Mouse (Mus musculus): Measurements from ENCODE around the gene Mrpl34.

Gene Mrpl34

DNA sequence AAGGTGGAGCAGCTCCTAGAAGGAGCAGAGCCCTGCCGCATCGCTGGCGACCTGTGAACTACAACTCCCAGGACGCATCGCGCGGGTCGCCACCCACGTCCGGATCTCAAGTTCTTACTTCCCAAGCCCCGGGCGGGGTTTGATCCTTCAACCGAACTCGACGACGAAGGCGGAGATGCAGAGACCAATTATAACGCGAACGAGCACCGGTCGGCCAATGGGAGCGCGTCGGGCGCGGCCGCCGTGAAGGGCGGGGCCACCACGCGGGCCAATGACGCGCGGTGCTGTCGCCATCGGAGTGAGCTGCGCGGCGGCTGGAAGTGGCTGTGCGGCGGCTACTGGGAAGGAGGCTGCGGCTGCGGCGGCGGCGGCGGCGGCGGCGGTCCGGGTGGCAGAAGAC is 4.2 kb downstream of the Mrpl34 start, which contains the start of gene Dda1:
Gene Dda1, plus strand, starts transcription at position 284 of the 400 bp plus-strand sequence.
- DNase-seq (ENCODE audit: low spot score in 2 of 2) = peak; percentile 91 to 92

DNA sequence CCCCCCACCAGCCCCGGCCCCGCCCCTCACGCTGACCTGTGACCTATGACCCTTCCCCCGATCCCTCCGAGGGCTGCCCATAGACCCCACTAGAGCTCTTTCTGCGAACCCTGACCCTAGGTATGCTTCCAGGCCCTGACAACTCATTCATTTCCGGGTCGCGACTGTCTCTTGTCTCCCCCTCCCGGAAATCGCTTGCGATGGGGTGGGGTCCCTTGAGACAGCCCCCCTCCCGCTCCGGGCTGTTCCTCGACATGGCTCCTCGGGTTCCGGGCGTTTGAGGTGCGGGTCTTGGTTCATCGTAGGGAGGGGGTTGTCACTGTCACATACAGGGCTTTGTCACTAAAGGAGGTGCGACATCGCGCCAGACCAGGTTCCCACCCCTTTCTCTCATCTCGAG is 4.7 kb downstream of the Mrpl34 start:
- DNase-seq (ENCODE audit: low spot score in 2 of 2) = no peak

DNA sequence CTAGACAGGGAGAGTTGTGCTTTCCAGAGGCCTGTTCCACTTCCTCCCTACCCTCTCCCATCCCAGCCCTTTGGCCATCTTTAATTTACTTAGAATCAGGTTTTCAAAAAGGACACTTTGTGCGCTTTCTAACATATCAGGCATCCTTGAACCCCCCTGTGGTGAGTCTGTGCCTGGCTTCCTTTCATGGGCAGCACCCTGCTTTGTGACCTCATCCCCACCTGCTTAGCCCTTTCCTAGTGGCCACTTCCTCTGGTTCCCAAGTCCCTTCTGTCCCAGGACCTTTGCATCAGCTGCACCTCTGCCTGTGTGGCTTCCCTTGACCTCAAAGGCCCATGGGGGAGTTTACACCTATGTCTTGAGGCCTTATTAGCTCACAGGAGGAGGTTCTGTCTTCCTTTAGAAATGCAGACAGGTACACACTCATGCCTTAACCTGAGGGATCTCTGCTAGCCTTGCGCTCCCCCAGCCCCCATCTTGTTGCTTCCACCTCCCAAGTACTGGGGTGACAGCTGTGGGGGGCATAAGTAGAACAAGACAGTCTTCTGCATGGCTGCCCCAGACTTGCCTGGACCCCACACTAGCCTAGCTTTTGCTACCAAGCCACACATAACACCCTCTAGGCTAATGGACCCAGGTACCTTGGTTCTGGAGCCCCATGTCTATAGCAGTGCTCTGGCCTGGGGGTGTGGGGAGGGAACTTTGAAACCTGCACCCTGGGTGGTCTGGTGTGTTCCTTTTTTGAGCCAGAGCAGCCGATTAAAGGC is 5.6 kb downstream of the Mrpl34 start:
- DNase-seq (ENCODE audit: low spot score in 2 of 2) = no peak

DNA sequence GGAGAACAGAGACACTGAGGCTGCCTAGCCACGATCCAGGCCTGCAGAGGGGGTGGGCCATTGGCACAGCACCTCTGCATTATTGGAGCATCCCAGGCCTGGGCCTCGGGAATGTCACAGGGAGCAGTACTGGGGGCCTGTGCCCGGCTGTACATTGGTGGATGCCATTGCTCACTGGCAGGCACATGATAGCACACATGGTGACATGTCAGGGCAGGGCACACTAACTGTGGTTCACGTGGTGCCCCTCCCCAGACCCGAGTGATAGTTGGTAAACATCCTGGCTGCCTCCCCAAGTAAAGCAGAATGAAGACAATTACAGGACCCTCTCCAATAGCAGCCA is 6.1 kb downstream of the Mrpl34 start:
- DNase-seq (ENCODE audit: low spot score in 2 of 2) = no peak

DNA sequence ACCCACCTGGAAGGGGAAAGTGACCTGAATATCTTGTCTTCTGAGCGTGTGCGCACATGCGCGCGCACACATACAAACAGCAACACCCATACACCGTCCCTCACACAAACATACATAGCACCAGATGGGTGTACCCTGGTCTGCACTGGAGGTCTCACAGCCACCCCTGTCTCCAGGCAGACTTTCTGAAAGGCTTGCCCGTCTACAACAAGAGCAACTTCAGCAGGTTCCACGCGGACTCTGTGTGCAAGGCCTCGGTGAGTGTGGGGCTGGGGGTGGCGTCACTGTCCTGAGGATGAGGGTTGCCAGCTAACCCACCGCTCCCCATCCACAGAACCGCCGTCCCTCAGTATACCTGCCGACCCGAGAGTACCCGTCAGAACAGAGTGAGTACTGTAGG is 7.1 kb downstream of the Mrpl34 start:
- no peak for DNase-seq (ENCODE audit: low spot score in 2 of 2)

DNA sequence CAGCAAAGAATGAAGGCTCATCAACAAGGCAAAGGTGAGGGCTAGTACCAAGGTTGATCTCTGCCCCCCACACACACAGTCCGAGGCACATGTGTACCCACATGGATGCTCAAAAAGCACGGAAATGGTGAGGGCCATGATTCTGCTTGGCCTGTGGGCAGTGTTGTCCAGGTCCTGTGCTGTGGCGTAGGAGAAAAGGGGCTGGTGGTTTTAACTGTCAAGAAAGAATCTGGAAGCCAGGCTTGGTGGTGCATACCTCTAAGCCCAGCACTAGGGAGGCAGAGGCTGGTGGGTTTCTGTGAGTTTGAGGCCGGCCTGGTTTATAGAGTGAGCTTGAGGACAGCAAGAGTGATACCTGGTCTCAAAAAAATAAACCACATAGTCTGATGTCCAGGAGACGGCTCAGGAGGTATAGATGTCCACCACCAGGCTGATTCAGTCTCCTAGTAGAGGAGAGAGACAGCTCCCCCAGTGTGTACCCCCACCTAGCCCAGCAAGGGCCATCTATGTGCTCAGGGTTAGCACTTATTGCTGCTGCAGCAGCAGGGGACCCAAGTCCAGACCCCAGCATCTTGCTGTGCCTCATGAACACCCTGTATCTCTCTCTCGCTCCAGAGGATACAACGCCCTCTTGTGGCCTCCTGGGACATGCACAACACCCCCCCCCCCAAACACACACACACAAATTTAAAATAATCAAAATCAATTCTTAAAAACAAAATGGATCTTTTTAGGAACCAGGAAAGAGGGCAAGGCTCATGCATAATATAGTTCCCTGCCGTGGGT is 8.0 kb downstream of the Mrpl34 start:
- DNase-seq (ENCODE audit: low spot score in 2 of 2) = no peak

DNA sequence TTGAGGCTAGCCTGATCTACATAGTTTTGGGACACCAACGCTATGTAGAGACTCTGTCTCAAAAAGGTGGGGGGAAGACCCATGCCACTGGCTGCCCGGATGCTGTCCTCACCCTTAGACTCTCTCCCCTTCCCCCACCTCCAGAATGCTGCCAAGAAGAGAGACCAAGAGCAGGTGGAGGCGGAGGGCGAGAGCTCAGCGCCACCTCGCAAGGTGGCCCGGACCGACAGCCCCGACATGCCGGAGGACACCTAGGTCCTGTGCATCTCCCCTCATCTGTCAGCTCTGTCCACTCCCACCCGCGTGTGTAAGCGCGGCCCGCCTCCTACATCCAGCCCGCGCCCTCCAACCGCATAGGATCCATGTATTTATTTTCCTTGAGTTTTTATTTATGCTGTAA is 9.6 kb downstream of the Mrpl34 start:
- no peak for DNase-seq (ENCODE audit: low spot score in 2 of 2)

DNA sequence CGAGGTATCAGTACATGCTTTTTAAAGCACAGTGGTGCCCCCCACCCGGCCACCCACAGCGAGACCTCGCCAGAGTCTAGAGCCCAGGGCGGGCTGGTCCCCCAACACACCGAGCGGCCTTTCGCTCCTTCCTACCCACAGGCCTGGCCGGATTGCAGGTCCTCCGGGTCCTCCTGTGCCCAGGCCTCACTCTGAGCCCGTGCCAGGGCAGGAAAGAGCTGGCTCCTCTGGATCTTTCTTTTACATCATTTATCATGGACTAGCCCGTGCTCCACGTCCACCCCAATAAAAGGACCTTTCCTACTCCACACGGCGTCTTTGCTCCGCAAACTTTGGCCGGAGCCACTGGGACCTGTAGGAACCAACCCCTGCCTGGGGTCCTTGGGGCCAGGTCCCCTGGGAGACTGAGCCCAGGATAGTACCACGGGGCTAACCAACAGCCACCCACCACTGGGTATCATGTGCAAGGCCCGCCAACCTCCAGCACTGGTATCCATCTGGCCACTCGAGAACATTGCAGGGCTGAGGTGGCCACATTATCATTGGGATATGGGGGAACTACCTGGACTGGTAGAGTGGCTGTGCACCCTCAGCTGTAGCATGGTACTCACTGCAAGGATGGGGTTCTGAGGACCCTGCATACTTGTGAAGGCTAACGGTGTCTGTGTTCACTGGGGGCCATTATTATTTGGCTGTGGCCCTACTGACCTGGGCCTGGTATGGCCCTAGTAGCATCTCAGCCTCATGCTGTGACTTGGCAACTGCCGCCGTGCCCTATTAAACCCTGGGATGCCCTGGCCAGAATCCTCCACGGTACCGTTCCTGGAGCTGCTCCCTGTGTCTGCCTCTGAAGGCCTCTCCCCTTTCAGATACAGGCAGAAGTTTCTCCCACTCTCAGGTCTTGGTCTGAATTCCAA is 10.3 kb downstream of the Mrpl34 start:
- DNase-seq (ENCODE audit: low spot score in 2 of 2) = no peak

DNA sequence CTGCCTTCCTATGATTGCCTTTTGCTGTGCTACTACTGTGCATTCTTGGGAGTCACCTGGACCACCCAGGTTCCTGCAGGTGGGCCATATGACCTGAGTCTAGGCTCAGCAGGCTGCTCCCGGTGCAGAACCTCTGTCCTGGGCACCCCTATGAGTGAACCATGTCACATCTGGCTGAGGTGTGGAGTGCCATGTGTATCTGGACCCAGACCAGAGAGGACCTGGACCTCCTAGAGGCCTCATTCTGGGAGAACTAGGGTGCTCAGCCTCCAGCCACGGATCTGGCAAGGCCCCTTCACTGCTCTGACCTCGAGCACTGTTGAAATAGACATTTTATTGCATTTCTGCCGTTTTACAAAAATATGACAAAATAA is 10.9 kb downstream of the Mrpl34 start:
- no peak for DNase-seq (ENCODE audit: low spot score in 2 of 2)

DNA sequence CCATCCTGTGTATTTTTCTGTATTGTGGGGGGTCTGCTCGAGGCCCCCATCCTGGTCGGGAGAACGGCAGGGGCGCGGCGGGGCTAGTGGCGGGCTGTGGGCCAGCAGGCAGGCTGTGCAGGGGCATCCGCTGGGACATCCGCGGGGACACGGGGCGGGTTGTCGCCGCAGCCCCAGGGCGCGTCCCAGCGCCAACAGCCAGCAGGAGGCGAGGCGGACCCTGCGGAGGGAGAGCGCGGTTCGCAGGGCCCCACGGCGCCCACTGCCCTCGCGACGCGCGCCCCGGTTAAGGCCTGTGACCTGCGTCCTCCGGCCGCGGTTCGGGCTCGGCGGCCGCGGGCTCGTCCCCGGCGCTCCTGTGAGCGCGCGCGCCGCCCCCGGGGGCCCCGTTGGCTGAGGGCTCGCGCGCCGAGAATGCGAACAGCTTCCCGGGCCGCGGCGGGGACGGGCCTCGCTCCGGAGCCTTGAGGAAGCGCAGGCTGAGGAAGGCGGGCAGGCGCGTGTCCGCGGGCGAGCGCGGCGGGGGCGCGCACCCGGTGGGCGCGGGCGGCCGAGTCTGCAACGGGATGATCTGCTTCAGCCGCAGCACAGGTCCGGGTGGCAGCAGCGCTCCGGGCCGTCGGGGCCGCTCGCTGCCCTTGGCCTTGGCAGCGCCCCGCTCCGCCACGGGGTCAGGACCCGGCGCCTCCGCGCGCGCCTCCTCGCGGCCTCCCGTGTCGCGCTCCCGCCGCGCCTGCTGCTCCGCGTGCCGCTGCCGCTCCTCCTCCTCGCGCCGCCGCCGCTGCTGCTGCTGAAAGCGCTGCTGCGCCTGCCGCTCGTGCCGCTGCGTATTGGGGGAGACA is 11.6 kb downstream of the Mrpl34 start:
- peak; percentile 56 to 69 for DNase-seq (ENCODE audit: low spot score in 2 of 2)

DNA sequence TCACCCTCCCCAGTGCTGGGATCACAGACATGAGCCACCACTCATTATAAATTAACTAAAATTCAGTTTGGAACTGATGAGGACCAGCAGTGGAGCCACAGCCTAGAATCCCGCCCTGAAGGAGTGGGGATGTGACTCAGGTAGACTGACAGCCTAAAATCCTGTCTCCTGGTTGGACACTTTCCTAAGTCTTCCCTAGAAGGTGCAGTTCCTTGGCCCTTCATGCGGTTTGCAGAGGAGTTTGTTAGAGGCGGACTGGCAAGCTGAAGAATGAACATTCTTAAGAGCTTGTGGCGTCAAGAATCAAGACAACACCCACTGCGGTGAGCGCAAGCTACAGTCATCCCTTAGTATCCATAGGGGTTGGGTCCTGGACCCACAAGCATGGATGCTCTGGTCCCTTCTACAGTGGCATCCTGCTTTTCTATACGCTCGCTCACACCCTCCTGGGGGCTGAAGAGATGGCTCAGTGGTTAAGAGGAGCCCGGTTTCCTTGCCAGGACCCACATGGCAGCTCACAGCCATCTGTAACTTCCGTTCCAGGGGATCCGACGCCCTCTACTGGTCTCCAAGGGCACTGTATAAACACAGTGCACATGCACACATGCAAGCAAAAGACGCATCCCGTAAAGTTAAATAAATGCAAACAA is 12.6 kb downstream of the Mrpl34 start:
- DNase-seq (ENCODE audit: low spot score in 2 of 2) = no peak

DNA sequence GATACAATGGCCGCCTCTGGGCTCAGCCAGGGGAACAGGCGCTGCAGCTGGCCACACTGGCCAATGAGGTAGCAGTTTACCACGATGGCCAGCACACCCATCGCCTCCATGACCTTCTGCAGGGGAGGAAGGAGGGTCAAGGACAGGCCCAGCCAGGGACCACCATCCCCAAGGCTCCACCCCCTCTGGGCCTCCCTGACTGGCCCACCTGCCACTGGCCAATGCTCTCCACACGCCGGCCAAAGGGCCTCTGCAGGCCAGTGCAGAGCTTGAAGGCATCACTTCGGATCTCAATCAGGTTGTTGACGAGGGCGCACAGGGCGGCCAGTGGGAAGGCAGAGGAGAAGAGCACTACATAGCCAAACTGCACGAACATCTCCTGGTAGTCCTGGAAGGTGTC is 14.2 kb downstream of the Mrpl34 start:
- no peak for DNase-seq (ENCODE audit: low spot score in 2 of 2)

DNA sequence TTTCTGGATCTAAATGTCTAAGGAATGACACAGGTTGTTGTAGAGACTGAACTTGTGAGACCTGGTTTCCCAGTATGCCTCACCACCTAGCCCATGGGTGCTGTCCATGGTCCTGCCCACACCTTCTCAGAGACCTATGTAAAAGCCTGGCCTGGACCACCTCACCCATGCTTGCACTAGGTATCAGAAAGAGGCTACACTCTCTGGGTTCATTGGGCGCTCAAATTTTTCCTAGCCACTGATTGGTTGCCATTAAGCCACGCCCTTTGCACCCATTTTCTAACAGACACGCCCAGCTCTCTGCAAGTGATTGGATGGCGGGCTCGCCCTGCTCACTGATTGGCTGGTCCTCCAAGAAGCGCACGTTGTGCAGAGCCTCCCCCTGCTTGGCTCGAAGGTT is 19.2 kb downstream of the Mrpl34 start:
- no peak for DNase-seq (ENCODE audit: low spot score in 2 of 2)

DNA sequence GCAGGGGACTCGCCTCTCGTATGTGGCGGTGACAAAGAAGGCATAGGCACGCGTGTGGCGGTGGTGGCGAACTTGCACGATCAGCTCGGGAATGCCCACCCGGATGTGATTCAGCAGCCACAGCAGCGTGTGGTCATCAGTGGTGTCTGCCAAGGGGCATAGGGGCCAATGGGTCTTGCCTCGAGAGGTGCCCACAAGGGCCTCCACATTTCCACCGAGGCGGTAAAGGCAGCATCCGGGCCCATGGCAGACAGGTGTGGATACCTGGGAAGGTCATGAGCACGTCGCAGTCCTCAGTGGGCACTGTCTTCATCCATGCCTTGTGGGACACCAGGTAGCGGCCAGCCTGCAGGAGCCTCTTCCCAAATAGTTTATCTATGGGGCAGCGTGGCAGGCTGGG is 20.0 kb downstream of the Mrpl34 start:
- no peak for DNase-seq (ENCODE audit: low spot score in 2 of 2)

DNA sequence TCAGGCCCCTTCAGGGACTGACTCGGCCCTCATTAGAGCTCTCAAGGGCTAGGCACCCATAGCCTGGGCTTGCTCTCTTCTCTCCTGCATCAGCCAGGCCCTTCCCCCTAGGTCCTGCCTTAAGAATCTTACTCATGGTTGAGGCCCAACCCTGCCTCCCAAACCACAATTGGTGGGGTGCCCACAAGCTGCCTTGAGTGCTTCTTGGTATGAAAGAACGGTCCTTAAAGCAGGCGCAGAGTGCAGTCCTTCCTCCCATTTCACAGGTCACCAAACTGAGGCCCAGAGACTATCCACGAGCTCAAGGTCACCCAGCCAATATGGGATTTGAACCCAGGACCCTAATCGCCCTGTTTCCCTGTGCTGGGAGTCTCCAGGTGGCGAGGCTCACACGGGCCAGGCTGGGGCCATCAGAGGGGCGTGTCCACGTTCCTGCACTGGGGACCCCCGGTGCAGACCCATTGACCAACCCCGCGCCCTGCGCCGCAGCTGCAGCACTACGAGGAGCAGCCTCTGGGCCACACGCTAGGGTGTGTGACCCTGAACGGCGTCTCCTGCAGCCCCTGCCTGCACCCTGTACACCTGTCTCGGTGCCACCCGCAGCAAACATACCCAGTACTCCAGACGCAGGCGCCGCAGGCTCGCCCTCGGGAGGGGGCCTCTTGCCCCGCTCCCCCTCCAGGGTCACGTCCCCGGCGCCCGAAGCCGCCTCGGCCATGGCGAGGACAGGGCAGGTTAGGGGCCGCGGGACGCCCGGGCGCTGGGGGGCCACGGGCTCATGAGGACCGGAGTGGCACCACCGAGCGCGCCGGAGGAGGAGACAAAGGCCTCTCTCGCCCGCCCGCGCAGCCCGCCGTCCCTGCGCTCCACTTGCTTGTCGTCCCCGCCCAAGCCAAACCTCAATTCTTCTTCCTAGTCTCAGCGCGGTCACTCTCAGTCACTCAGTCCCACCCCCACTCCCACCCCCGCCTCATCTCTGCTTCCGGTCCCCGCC is 20.7 kb downstream of the Mrpl34 start, which contains the start of gene Ano8:
Gene Ano8, minus strand, starts transcription at position 822 of the 994 bp plus-strand sequence.
- DNase-seq (ENCODE audit: low spot score in 2 of 2) = peak; percentile 64 to 68

DNA sequence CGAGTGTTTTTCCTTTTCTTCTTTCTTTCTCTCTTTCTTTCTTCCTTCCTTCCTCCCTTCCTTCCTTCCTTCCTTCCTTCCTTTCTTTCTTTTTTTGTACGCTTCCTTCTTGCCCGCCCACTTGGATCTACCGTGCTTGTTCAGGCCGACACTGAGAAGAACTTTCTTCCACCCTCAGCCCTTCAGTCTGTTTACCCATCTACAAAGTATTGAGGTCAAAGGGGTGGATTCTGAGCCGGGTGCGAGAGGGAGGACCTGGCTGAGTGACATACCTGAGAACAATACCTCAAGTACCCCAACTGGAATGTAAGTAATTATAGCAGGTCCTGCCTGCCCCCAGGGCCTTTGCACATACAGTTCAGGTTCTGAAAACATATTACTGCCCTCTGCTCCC is 21.4 kb downstream of the Mrpl34 start:
- no peak for DNase-seq (ENCODE audit: low spot score in 2 of 2)

DNA sequence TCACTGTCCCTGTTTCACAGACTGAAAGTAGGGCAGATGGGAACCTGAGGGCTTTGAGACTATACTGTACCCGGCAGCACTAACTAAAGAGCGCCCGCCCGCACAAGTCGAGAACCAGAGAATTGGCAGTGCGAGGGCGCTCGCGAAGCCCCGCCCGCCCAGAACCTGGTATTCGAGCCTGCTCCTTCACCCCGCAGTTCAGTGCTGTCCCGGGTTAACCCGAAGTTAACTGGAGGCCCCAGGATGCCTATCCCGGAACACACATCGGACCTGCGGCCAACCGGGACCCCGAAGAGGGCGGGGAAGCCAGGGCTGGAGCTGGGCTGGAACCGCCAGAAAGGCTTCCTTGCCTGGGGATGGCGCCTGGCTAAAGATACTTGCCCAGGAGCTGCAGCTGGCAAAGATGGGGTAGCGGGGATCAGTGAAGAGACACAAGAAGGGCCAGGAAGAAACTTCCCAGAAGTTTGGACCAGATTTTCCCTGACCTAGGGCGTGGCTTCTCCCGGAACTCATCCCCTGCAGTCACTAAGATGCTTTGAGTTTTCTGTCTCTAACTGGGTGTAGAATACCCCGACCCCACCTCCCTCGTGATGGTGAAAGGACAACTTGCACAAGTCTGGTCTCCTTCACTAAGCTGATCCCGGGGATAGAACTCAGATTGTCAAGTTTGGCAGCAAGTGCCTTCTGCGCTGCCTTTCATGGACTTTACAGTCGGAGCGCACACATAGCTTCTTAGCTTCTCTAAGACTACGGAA is 23.1 kb downstream of the Mrpl34 start, which contains the start of gene Gtpbp3:
Gene Gtpbp3, plus strand, starts transcription at position 413 of the 755 bp plus-strand sequence.
- peak; percentile 62 to 66 for DNase-seq (ENCODE audit: low spot score in 2 of 2)

DNA sequence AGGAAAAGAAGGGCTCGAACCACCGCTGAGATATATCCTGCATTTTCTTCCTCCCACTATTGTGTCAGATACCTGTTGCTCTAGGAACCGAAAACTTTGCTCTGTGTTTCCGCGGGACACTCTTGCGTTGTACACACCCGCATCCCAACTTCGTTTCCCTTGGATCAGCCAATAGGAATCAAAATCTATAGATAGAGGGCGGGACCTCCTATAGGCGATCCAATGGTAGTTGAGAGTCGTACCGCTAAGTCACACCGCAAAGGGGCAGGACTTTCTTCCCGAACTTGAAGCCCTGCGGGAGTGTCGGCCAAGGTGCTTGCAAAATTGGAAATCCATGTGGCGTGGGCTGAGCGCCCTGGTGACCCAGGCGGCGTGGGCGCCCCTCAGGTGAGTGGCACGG is 23.7 kb downstream of the Mrpl34 start:
- peak; percentile 79 to 86 for DNase-seq (ENCODE audit: low spot score in 2 of 2)

DNA sequence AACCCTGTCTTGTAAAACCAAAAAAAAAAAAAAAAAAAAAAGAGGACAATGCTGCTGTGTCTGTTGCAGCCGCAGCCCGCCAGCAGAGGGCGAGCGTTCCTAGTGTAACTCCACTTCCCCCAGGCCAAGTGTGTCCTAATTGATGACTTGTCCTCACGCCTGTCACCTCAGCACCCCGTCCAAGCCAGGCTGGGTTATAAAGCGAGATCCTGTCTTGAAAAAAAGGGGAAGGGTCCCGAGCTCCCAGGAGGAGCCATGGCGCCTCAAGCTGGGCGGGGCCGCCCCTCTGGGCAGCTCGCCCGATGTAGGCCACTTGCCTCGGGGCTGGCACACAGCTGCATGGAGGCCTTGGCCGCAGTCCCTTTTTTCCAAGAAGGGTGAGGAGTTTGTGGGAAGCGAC is 30.3 kb downstream of the Mrpl34 start:
- DNase-seq (ENCODE audit: low spot score in 2 of 2) = peak; percentile 61 to 79

All from spleen, postnatal 14 days (tissue).